Mouse (Mus musculus): ENCODE measurements around the gene Txnl4b.

Txnl4b gene

GRCm38 (mm10) chr8:109593117-109593788 is 27.6 kb downstream of the Txnl4b start:
- CTCF ChIA-PET = no interaction called here

GRCm38 (mm10) chr8:109595854-109596253 is 30.2 kb downstream of the Txnl4b start:
- CTCF ChIA-PET = interaction anchor here (0.6 kb wide), 1 partner anchor 8 kb away, joined by 3 read pairs; no protein-coding TSS in a partner anchor

- CTCF ChIA-PET = no interaction called here
These were observed 41.0 kb downstream of the Txnl4b start for GRCm38 (mm10) chr8:109606725-109607124.

GRCm38 (mm10) chr8:109607650-109608049 is 42.0 kb downstream of the Txnl4b start:
- CTCF ChIA-PET = no interaction called here

- CTCF ChIA-PET = no interaction called here
These were observed 42.8 kb downstream of the Txnl4b start, which contains the start of gene Dhodh for GRCm38 (mm10) chr8:109608271-109609152. Dhodh (minus strand) TSS chr8:109608673.

GRCm38 (mm10) chr8:109609153-109609502 is 43.4 kb downstream of the Txnl4b start:
- CTCF ChIA-PET = no interaction called here

- CTCF ChIA-PET = interaction anchor here (0.6 to 0.7 kb wide), 3 partner anchors 18 to 913 kb away, joined by 3 to 7 read pairs (median 5); no protein-coding TSS in a partner anchor
These were observed 48.8 kb downstream of the Txnl4b start, which contains the start of gene Pkd1l3 for GRCm38 (mm10) chr8:109614243-109615210. Pkd1l3 (plus strand) TSS chr8:109614517.

- CTCF ChIA-PET = no interaction called here
These were observed 49.9 kb downstream of the Txnl4b start for GRCm38 (mm10) chr8:109615569-109615968.

All from spleen, embryonic (tissue).